Mouse (Mus musculus) ES-CJ7 (cell line): ENCODE measurements around the gene Mpnd.

ENCODE experiments used
- DNase-seq: peaks from one replicate; pipeline ENCODE4 v3.0.0; 2011; ENCODE audit warnings: low read depth, low spot score

Gene Mpnd

DNA sequence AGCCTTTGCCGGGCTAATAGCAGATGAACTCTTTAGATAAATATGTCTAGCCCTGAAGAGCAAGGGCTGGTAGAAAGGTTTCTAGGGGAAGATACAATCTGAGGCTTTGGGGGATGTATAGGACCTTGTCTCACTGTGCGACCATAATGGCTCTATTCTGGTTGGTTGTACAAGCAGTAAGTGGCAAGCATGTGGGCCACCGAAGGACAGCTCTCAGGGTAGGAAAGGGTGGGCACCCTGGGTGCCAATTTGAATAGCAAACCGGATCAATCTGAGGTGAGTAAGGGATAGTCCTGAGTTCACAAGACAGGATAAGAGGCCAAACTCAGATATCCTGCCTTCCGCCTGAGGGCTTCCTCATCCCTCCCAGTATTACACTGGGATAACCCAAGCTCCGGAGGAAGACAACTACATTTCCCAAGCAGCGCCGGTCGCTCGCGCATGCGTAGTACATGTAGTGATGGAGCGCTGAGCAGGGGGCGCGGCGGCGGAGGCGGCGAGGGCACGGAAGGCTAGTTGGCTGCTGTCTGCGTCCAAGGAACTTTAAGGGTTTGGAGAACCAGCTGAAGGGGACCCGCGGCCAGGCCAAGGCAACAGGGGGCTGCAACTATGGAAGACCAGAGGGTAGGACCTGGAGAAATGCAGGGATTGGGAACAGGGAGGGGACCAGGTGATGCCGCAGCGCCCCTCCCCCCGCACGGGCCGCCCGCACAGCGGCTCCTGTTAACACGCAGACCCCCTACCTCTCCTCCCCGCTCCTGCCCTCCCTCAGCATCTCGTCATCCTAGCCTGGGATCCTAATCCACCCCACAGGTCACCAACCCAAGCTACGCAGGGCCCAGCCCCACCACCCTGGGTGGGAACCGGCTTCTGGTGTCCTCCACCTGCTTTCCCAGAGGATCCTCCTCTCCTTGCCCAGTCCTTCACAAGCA is 19.2 kb upstream of the Mpnd start, which contains the start of gene Fsd1:
Gene Fsd1, plus strand, starts transcription at position 480 of the 932 bp plus-strand sequence.
- DNase-seq, result peak; percentile 91

DNA sequence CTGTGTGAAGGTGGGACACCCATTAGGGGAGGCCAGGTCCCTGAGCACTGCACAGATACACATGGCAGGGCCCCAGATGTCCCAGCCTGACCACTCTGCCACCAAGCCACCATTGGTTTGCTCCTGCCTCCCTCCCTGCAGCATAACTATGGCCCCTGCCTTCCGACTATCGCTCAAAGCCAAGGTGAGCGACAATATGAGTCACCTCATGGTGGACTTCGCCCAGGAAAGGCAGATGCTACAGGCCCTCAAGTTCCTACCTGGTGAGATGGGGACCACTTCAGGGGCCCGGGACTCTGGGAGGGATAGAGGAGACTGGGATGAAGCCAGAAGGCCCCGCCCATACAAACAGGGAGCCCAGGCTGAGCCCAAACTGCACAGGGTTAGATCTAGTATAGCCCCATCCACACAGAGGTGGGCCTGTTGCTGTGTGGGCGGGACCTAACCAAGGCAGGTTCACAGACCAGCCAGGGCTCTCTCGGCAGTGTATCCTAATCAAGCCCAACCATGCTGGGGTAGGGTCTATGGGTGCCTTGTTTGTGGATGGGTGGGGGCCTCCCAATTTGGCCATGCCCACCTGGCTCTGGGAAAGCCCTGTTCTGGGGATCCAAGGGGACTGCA is 15.1 kb upstream of the Mpnd start:
- DNase-seq, result no peak

DNA sequence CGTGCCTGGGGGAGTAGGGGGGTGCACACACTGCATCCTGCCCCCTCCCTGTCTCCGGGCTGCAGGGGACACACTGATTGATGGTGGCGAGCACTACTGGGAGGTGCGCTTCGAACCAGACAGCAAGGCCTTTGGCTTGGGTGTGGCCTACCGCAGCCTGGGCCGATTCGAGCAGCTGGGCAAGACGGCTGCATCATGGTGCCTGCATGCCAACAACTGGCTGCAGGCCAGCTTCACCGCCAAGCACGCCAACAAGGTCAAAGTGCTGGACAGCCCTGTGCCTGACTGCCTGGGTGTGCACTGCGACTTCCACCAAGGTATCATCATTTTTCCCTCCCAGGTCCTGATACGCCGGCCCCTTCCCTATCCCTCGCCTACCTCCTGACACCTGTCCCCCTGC is 9.5 kb upstream of the Mpnd start:
- DNase-seq, result no peak

DNA sequence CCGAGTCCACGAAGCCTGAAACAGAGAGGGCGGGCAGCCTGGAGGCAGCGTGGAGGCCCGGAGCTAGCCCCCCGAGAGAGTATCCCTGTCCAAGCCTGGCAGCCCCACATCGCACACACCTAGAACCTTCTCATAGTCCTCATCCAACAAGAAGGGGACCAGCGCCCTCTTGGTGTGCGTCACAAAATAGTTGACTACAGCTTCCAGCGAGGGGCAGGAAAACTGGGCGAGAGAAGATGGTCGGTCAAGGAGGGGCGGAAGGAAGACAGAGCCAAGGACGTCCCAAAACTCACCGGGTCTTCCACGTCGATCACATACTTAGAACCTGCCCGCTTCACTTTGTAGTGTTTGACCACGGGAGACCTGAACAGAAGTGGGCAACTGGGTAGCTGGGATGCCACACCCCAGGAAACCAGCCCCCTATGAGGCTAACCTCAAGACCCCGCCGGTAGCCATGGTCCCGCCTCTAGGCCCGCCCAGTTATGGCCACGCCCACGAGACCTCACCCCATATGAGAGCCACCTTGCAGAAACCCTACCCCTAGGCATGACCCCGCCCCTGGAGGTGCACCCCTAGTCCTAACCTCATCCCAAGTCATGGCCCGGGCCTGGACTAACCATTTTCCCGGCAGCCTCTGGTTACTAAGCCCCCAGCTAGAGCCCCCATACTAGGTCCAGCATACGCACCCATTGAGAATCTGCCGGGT is 5.6 kb upstream of the Mpnd start:
- DNase-seq, result peak; percentile 79

DNA sequence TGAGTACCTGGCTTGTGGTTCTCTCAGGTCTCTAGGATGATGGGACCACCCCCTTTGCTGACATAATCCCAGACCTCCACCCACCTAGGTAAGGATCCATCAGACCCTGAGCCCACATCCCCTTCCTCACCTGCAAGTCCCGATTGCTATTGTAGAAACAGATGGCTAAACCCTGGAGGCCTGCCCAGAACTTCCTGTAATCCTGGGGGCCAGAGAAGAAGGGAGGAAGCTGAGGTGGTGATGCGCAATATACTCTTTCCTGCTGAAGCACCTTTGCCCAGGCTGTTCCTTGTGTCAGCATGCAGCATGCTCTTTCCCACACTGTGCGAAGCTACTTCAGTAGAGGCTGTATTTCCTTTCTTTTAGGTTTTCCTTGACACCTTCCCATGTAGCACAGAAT is 2.5 kb upstream of the Mpnd start:
- DNase-seq, result no peak

DNA sequence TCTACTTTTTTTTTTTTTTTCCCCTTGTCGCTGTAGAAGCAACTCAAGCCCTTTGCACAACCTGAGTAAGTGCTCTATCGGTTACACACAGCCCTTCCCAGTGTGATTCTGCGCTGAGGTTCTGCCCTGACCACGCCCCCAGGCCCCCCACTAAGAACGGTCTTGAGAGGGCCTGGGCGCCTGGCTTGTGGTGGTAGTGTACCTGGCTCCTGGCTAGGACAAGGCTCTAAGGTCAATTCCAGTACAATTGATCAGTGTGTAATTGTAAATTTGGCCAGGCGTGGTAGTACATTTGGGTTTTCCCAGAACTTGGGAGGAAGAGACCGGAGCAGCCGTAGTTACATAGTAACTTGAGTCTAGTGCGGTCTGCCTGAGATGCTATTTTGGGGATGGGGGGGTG is 1.4 kb downstream of the Mpnd start:
- peak; percentile 83 for DNase-seq

DNA sequence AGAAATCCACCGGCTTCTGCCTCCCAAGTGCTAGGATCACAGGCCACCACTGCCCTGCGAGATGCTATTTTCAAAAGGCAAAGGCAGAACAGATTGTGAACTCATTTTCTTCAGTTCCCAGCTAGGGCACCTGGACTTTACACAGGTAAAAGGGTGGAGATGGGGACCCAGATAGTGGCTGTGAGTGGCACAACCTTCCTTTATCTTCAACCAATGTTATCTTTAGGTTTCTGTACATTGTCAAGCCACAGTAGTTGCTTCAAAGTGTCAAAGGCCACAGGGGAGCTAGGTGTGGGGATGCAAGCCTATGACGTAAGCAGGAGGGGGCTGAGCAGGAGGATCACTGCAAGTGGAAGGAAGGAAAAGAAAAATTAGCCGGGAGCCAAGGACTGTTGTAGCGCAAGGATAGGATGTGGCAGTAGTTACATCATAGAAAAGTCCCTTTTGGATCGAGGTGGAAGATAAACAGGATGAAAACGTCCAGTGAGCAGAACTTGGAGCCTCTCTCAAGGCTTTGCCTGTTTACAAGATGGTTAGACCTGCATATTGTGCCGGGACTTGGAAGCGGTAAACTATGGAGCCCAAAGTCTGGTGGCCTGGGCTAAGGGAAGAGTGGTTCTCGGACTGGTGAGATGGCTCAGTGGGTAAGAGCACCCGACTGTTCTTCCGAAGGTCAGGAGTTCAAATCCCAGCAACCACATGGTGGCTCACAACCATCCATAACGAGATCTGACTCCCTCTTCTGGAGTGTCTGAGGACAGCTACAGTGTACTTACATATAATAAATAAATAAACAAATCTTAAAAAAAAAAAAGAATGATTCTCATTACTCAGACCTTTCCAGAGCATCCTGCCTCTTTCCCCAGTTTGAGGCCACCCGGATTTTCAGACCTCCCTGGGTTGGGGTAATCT is 2.2 kb downstream of the Mpnd start:
- peak; percentile 53 for DNase-seq

DNA sequence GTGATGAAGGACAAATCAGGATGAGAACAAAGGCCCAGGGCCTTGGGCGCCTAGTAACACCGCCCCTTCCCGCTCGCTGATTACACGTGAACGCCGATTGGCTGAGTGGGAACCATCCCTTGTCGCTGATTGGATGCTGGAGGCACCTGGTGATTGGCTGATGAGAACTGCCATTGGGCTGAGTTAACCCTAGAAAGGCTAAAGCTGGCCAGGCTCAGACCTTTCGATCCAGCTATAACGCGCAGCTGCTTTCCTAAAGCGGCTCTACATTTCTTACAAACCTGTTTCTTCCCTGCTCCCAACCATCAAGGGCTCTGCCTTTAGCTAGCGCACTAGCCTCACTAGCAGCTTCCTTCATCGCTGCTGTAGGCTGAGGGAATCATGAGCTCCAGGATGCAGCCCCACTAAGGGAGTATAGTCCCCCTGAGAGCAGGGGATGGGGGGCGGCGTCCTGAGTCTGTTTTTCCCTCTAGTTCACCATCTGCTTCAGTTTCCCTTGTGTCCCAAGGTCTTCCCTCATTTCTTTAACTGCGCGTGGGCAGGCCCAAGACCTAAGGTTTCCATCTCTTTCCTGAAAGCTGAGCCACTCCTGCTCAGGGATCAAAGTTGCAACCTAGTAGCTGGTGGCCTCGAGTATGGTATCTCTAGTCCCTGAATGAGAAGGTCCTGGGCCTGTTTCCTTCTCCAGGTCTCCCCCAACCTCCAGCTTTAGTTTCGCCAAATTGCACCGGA is 3.0 kb downstream of the Mpnd start:
- DNase-seq, result peak; percentile 98

DNA sequence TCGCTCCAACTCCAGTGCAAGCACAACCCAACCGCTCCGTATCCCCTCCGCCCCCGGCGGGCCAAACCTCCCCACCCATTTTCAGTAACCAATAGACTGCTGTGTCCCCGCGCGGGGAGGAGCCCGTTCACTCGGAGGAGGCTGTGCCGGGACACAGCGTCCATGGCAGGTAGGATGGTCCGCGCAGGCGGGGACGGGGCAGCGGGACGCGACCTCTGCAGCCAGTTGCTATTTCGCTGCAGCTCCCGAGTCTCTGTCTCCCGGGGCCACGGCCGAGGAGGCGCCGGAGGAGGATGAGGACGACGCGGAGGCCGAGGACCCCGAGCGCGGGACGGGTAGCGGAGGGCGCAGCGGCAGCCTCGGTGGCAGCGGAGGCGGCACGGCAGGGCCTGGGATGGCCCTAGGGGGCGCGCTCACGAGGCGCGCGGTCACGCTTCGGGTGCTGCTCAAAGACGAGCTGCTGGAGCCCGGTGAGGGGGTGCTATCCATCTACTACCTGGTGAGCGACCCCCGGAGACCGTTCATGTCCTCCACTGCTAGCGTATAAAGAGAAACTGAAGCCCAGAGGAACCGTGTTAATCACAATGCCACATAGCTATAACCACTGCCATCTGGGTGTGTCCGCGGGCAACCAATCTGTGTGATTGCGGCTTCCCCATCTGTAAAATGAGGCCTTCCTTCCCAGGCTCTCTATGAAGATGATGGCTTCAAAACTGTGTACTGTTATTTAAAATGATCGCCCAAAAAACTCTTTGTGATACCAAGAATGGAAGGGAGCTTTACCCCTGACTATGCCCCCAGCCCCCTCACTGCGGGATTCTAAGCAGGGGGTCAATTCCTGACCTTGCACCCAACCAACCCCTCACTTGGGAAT is 3.8 kb downstream of the Mpnd start:
- peak; percentile 88 for DNase-seq

DNA sequence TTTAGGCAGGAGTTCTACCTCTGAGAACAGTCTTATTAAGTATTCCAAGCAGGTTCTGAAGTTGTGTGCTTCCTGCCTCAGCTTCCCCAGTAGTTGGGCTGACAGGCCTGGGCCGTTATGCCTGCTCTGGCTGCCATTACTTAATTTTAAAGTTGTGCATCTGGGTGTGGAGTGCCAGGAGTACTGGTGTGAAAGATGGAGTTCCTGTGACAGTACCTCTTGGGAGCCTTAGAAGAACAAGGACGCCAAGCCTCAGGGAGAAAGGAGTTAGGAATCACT is 4.4 kb downstream of the Mpnd start:
- DNase-seq, result no peak

DNA sequence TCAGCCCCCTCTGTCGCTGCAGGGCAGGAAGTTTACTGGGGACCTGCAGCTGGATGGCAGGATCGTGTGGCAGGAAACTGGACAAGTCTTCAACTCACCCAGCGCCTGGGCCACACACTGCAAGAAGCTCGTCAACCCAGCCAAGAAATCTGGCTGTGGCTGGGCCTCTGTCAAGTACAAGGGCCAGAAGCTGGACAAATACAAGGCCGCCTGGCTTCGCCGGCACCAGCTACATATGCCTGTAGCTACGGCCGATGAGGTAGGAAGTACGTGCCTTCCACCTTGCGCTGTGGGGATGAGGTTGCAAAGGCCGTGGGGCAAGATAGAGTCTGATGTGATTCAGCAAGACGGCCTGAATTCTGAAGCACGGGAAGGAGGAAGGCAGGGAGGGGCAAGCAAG is 4.7 kb downstream of the Mpnd start:
- DNase-seq, result no peak

DNA sequence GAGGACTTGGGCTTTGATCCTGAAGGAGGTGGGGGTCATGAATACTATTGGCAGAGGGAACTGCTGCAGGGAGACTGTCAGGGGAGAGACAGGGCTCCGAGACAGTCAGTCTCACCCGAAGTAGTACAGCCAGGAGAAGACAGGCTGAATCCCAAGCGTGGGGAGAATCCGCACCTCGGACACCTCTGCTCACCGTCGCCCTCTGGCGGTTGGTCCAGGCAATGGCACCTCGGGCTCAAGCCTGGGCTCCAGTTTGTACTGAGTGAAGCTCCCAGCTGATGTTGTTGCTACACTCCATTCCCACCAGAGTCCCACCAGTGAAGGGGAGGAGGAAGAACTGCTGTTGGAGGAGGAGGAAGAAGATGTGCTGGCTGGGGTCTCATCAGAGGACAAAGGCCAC is 5.2 kb downstream of the Mpnd start:
- peak; percentile 75 for DNase-seq

DNA sequence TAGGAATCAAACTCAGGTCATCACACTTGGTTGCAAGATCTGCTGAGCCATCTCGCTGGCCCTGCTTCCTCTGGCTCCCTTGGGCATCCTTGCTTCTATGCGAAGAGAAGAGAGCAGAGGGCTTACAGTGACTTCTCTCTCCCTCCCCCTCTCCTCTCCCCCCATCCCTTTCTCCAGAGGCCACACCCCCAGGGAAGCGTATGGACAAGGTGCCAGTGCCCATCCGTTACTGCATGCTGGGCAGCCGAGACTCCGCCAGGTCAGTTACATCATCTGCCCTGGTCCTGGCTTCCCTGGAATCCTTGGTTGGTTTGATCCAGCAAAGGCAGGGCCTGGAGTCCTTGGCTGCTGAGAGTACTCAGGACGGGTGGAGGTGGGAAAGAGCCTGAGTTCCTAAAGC is 5.9 kb downstream of the Mpnd start:
- no peak for DNase-seq

DNA sequence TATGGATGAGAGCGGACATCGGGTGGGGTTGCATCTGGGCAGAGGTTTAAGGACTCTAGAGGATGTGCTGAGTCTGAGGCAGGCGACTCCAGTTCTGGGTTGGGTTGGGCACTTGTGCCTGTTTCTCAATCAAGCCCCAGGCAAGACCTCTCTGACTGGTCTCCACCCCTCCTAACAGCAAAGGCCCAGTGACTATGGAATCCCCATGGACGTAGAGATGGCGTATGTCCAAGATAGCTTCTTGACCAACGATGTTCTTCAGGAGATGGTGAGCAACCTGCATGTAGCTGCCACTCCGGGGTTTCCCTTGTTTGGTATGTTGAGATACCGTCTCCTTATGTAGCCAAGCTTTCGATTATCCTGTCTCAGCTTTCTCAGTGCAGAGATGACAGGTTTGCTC is 9.8 kb downstream of the Mpnd start:
- DNase-seq, result no peak

DNA sequence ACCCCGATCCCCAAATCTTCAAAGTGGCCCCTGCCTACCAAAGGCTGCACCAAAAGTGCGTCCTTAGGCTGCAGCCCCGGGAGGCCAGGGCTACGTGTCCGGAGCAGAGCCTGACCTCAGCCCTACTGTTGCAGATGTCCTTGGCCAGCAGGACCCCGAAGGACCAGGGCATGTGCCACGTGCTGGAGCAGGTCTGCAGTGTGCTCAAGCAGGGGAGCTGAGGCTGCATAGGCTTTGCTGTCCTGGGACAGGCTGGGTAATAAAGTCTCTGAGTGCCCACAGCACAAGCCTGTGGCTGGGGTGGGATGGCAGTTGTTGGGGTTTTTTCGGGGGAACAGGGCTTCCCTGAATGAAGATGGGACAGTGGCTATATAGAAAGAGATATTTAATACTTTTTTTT is 10.9 kb downstream of the Mpnd start:
- DNase-seq, result no peak

DNA sequence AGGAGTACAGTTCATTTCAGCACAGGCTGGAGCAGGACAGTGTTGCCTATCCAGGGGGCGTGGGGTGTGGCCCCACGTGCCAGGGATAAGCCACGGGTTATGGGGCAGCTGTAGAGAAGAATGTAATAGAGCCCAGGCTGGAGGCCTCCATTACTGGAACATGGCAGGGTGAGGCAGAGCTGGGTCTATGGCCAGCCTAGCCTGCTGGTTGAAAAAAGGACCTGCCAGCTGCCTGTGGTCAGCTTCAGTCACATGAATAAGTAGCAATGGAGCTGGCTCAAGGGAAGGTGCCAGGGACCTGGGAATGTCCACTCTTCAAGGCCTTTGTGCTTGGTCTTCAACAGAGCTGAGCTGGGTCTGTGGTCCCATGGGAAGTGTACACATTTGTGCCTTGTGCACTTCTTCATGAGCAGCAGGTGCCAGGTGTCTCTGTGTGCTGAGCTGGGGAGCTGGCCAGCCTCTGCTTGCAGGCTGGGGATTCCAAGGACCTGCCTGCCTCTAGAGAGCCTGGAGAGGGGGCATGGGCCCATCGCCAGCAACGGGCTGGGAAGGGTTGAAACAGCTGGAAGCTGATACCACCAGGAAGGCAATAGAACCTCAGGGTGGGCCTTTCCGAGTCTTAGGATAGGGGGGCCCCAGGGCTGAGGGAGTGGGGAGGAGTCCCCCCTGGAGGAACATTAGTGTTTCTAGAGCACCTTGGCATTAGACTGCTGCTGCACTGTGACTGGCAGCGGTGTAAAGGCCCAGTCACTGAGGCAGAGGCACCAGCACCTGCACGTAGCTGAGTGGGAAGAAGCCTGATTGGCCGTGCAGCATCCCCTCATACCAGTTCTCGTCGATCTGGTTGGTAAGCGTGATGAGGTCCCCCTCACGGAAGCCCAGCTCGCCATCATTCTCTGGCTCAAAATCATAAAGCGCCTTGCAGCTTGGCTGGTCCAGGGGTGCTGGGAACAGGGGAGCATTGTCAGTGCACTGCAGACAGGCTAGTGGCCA is 11.6 kb downstream of the Mpnd start:
- no peak for DNase-seq

DNA sequence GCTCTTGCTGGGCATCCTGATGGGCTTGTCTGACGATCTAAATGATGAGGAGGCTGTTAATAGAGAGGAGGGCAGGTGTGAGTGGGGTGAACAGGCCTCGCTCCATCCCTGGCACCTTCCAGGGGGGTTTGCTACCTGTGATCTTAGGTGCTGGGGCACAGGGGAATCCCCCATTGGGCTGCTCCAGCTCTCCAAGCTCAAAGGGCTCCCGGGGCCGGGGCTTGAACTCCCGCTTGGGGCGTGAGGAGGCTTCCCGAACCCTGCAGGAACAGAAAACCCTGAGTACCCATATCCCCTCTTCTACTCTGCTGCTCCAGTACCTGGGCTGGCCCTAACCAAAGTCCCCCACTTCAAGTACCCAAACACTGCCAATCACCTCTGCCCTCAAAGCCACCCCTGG is 12.3 kb downstream of the Mpnd start:
- DNase-seq, result no peak

DNA sequence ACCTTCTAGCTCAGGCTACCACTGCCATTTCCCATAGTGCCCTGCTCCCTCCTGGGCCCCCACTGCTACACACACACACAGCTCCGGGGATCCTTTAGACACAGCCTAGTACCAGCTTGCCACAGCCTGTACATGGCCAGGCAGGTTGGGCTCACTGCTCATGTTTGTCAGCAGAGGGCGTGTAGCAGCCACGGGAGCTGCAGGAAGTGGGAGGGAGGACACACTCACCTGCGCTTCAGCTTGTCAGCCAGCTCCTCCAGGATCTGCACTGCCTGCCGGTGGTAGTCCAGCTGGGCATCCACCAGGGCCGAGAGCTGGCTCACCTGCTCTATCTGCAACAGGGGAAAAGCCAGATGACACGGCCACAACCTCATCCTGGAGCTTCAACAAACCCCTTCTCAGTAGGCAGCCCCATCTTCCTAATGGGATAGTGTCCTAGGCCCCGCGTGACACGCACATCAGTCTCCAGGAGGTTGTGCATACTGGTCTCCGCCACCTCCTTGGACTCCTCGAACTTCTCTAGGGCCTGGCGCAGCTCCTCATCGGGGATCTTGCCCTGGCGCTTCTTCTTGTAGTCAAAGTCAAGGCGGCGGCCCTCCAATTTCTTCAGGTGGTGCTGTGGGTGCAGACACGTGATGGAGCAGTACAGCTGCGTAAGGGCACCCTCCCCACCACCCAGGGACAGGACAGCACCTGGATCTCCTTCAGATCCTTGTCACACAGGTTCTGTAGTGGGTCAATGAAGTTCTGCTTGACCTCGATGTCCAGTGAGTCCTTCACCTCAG is 13.0 kb downstream of the Mpnd start:
- DNase-seq, result peak; percentile 79
